Mouse (Mus musculus) right cerebral cortex, postnatal 14 days (tissue): ENCODE measurements around the gene Kdm1a.

Experiments
- DNase-seq: peaks from one replicate; pipeline ENCODE4 v3.0.0; 2022

Kdm1a gene

DNA sequence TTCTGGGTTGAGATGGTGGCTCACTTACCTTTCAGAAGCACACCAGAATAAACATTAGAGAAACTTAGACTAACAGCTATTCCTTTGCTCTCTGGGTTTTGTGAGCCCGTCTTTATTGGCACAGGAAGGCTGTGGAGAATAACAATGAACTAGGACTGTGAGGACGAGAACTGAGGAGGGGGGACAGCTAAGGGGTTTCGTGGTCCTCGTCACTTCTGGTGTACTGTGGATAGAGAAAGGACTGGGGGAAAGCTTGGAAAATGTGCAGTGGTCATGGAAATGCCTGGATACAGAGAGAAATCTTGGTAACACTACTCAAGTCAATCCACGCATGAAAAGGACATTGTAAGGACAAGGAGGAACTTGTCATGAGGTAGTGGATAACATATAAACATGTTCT lies 80.6 kb downstream of the Kdm1a start:
- no peak for DNase-seq

DNA sequence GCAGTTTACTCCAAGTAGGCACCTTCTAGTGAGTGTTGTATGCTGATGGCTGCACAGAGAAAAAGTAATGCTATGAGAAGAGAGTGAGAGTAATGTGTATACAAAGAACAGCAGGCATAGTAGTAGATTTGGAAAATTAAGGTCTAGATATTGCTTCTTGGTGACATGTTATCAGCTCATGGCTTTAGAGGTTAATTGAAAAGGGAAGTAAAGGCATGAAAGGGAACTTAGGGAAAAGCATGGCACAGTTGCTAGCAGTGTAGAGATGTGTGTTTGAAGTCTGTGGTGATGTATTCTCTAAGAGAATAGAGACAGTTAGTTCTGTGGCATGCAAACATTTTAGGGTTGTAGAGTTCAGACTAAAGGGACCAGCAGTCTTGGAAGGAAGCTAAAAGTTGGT lies 82.7 kb downstream of the Kdm1a start:
- DNase-seq, result no peak

GRCm38 (mm10) chr4:136518576-136518975 lies 83.9 kb downstream of the Kdm1a start:
- no peak for DNase-seq

- DNase-seq, result no peak
Observed at GRCm38 (mm10) chr4:136518141-136518540, 84.4 kb downstream of the Kdm1a start.

DNA sequence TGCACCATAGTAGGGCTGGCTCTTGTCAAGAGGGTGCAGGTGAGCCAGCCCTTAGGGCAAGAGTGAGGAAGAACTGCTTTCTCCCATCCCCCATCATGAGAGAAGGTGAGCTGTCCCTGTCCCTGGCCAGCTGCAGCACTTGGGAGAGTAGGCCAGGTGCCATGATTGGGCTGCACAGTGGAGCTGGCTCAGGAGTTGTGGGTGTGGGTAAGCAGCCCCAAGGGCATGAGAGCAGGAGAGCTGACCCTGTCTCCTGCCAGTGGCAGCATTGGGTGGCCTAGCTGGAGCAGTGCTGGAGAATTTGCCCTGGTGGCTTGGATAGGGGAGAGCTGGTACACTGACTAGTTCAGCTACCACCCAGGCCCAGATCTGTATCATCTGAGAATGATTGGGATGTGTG lies 89.6 kb downstream of the Kdm1a start:
- DNase-seq, result no peak

DNA sequence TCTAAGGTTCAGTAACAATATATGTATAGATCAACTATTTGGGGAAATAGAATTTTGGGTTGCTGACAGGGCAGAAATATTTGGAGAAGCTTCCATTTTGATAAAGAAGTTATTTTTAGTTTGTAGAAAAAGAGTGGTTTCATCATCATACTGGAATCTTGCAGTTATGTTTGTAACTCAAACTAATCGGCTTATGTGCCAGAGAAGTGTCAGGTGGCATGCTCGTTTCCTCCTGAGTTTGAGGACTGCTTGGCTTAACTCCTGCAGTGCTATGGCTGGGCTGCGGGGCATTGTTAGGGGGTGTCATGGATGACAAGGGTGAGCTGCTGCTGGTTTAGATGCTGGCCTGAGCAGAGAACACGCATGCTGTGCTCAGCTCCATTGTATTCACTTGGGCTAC lies 90.8 kb downstream of the Kdm1a start:
- no peak for DNase-seq

DNA sequence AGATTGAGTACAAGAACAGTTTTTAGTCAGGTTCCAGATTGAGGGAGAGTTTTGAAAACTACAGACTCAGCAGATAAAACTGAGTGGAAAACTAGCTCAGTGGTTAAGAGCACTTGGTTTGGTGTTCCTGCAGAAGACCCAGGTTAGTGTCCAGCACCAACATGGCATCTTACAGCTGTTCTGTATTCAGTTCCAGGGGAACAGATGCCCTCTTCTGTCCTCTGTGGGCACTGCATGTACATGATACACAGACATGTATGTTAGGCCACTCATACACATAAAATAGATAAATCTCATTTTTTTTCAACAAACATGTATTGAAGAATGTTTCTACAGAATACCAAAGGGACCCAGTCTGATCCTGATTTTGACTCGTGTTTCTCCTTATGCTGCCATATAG lies 92.7 kb downstream of the Kdm1a start:
- DNase-seq, result no peak

DNA sequence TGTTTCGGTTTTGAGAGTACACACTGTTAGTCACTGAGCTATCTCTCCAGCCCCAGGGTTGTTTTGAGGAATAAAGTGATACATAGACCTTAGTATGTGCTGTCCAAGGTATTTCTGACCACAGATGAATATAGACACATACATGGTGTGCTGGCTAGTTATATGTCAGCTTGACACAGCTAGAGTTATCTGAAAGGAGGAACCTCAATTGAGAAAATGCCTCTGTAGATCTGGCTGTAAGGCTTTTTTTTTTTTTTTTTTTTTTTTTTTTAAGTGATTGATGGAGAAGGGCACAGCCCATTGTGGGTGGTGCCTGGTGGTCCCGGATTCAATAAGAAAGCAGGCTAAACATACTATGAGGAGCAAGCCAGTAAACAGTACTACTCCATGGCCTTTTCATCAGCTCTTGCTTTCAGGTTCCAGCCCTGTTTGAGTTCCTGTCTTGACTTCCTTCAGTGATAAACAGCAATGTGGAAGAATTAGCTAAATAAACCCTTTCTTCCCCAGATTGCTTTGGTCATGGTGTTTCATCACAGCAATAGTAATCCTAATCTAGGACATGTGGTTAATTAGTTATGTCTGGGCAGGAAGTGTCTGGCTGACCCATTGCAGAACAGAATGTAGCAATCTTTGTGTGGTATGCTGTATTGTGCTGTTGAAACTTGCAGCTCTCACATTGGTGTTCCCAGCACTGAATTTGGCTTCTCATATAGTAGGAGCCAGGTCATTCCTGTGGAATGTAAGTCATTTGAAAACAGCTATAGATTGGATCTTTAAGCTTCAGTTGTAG lies 96.9 kb downstream of the Kdm1a start:
- DNase-seq, result no peak
